Mouse (Mus musculus): ENCODE results near the gene Nfib. TPM values are rescaled to one million over a fixed set of nuclear protein-coding genes. Genes with fewer than 3 reads are reported as not detected.

Nfib gene
- total and polyA plus RNA-seq, 3 experiments = 0.04 to 0.11 (median 0.09) TPM

DNA sequence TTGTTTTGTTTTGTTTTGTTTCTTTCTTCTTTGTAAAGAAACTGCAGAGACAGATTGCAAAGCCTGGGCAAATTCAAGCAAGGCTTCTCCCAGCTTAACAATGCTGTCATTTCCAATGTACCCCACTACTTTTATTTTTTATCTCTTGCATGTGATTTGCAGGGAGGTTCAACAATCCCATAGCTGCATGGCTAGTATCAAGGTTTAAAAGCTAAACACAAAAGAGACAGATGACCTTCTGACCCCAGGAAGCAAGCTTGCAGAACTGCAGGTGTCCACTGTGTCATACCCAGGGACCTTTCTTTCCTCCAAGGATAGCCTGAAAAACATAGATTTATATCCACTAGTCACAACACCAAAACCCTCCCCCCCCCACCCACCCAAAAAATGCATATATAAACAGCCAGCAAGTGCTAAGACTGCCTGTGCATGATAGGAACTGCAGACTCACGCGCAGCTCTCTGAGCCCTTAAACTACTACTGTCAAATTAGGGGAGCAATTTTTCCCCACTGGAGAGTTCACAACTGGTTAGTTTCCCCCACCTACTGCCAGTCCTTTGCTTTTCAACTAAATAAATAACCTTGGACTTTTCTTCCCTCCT lies 196.3 kb downstream of the Nfib start:
- dilution Hi-C loops (cut with MboI; ENCODE audit: extremely low pct_ligation_motif_present, extremely low pct_unique_long_range_greater_than_20kb, low sequenced_read_pairs) = no loop called here
- no peaks in the 10 kb centered on the region for H3K4me1 ChIP-seq (ENCODE audit: control insufficient read depth in 1 of 2, insufficient read depth in 2 of 2)

GRCm38 (mm10) chr4:82508281-82508687 lies 197.3 kb downstream of the Nfib start:
- DNase-seq (ENCODE audit: extremely low read depth) = no peak
- dilution Hi-C loops (cut with MboI; ENCODE audit: extremely low pct_ligation_motif_present, extremely low pct_unique_long_range_greater_than_20kb, low sequenced_read_pairs) = no loop called here
- Histone ChIP-seq H3K9me3 (replicated peaks; ENCODE audit: low read length) (peaks cover 21% of the 10 kb centered on the region), H3K27ac (ENCODE audit: insufficient read depth, low read depth) (no peak overlapping the region), H3K4me3 (replicated peaks in 1 of 3; ENCODE audit: low read depth in 2 of 3, low read length in 2 of 3, poor library complexity in 1 of 3) (no peak overlapping the region), H3K4me2 (ENCODE audit: insufficient read depth, low read depth, poor library complexity, severe bottlenecking) (no peak overlapping the region), H3K27me3 (replicated peaks) (no peaks in the 10 kb centered on the region), H3K36me3 (replicated peaks in 1 of 2; ENCODE audit: control insufficient read depth in 1 of 2, insufficient read depth in 1 of 2, low read length in 1 of 2) (no peaks in the 10 kb centered on the region), H3K4me1 (ENCODE audit: control insufficient read depth in 1 of 2, insufficient read depth in 2 of 2) (no peaks in the 10 kb centered on the region), H3K79me2 (replicated peaks; ENCODE audit: control insufficient read depth, extremely low read depth, insufficient read depth, poor library complexity, severe bottlenecking) (no peaks in the 10 kb centered on the region), H3K9ac (ENCODE audit: insufficient read depth, low read depth) (no peak overlapping the region)
- in situ Hi-C loops (cut with MboI; ENCODE audit: low pct_ligation_motif_present, low pct_unique_long_range_greater_than_20kb, low sequenced_read_pairs) = no loop called here
- no peak for TF ChIP-seq ZNF384 (IDR thresholded peaks at IDR 0.05; ENCODE audit: low read depth, low read length)

More for the DNA sequence above, 196.3 kb downstream of the Nfib start:
- Histone ChIP-seq H3K36me3 (replicated peaks in 1 of 2; ENCODE audit: control insufficient read depth in 1 of 2, insufficient read depth in 1 of 2, low read length in 1 of 2) (no peaks in the 10 kb centered on the region), H3K27ac (ENCODE audit: insufficient read depth, low read depth) (no peak overlapping the region), H3K27me3 (replicated peaks) (no peaks in the 10 kb centered on the region), H3K4me2 (ENCODE audit: insufficient read depth, low read depth, poor library complexity, severe bottlenecking) (no peak overlapping the region), H3K9me3 (replicated peaks; ENCODE audit: low read length) (peaks cover 19% of the 10 kb centered on the region), H3K9ac (ENCODE audit: insufficient read depth, low read depth) (no peak overlapping the region), H3K4me3 (replicated peaks in 1 of 3; ENCODE audit: low read depth in 2 of 3, low read length in 2 of 3, poor library complexity in 1 of 3) (no peak overlapping the region), H3K79me2 (replicated peaks; ENCODE audit: control insufficient read depth, extremely low read depth, insufficient read depth, poor library complexity, severe bottlenecking) (no peaks in the 10 kb centered on the region)
- in situ Hi-C loops (cut with MboI; ENCODE audit: low pct_ligation_motif_present, low pct_unique_long_range_greater_than_20kb, low sequenced_read_pairs) = no loop called here
- no peak for TF ChIP-seq SMC3 (IDR thresholded peaks at IDR 0.05; ENCODE audit: low read depth, low read length)
- TF ChIP-seq NRF1 (IDR thresholded peaks at IDR 0.05; ENCODE audit: low read depth, low read length) = no peak
- no peak for TF ChIP-seq JUN (IDR thresholded peaks at IDR 0.05; ENCODE audit: insufficient read depth, low read depth, low read length)
- TF ChIP-seq RAD21 (IDR thresholded peaks at IDR 0.05; ENCODE audit: low read depth, low read length) = no peak
- no peak for TF ChIP-seq HCFC1 (IDR thresholded peaks at IDR 0.05; ENCODE audit: low read depth, low read length)
- TF ChIP-seq KAT2A (IDR thresholded peaks at IDR 0.05; ENCODE audit: insufficient replicate concordance, low read length) = no peak
- no peak for TF ChIP-seq ZC3H11A (IDR thresholded peaks at IDR 0.05; ENCODE audit: low read depth, low read length)
- no peak for TF ChIP-seq MAX (IDR thresholded peaks at IDR 0.05; ENCODE audit: low read length)
- no peak for TF ChIP-seq MEF2A (IDR thresholded peaks at IDR 0.05; ENCODE audit: borderline replicate concordance, low read depth, low read length)
- no peak for TF ChIP-seq GABPA (IDR thresholded peaks at IDR 0.05; ENCODE audit: insufficient replicate concordance, low read depth, low read length)
- TF ChIP-seq IRF4 (IDR thresholded peaks at IDR 0.05; ENCODE audit: low read depth, low read length) = no peak
- TF ChIP-seq TBP (conservative IDR thresholded peaks at IDR 0.05; ENCODE audit: low read depth, low read length) = no peak
- DNase-seq (ENCODE audit: extremely low read depth) = no peak

Data from CH12.LX (cell line).